Mouse (Mus musculus): Measurements from ENCODE around the gene Atxn7. TPM values are rescaled to one million over a fixed set of nuclear protein-coding genes. Genes with fewer than 3 reads are reported as not detected.
A peak's percentile ranks its signal among the peaks of the same experiment; 100 is the strongest.

Atxn7 gene
- polyA plus RNA-seq, 1 experiment from 2014 or later, result 4.5 TPM

DNA sequence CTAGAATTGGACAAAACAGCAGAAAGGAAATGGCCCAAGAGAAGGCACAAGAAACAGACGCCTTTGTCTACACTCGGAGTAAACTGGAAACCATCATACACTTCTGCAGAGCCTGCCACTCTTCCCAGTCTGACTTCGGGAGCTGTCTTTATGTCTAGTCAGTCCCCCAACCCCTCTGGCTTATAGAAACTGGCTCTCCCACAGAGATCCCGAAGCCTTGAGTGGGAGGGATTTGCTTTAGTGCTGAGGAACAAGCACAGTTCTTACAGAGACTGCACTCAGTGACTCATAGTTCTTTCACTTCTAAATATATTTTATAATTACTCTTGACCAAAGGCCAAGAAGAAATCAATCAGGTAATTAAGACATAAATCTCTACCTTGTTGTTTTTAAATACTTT lies 149.5 kb downstream of the Atxn7 start:
- H3K36me3 ChIP-seq (replicated peaks), result peaks cover 68% of the 10 kb centered on the region
- no peaks in the 10 kb centered on the region for H3K4me1 ChIP-seq
- WGBS, result 79% methylated on average over 4 of the region's 4 CpGs
- H3K9me3 ChIP-seq, result no peaks in the 10 kb centered on the region
- H3K4me3 ChIP-seq, result no peak overlapping the region
- no peak for DNase-seq (ENCODE audit: extremely low spot score, low spot score)
- no peak overlapping the region for H3K27ac ChIP-seq
- no peaks in the 10 kb centered on the region for H3K27me3 ChIP-seq (ENCODE audit: poor library complexity, severe bottlenecking)

DNA sequence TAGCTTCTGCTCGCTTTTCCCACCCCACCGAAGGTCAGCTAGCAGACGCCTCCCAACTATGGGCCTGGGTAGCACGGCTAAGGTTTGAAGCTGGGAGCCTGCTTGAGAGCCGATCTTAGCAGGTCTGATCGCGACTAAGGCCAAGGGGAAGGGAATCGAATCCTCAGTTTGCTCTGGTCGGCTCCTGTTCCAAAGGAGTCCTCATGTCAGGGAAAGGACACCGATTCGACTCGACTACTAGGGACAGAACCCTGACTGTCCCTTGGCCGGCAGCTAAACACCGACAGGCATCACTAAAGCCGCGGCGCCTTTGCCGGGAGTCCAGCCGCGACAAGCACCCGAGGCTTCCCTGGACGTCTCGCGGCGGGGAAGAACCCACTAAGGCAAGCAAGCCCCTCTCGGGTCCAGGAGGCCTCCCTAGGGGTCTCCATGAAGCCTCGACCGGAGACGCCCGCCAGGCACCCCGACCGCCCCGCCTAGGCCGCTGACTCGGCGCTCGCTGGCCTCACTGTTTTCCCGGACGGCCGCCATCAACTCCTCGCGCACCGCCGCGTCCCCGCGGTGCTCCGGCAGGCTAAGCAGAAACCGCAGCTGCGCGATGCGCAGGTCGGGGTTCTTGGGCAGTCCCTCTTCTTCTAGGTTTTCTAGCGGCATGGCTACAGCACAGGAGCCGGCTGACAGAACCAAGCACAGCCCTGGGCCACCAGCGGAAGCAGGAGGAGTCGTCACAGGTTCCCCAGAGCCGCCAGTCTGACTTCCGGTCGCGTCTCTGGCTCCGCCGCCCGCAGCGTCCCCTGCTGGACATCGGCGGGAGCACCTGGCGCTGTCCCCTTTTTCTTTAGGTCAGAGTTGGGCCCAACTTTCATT lies 159.2 kb downstream of the Atxn7 start, which contains the start of gene Psmd6:
Psmd6 (minus strand) TSS at position 755 of the 867 bp plus-strand sequence.
- Histone ChIP-seq H3K27me3 (ENCODE audit: poor library complexity, severe bottlenecking) (no peaks in the 10 kb centered on the region), H3K4me1 (peaks cover 10% of the 10 kb centered on the region), H3K9me3 (no peaks in the 10 kb centered on the region), H3K27ac (peak within 1 kb of the TSS; percentile 88), H3K4me3 (peak within 1 kb of the TSS; percentile 97), H3K36me3 (replicated peaks) (peaks cover 41% of the 10 kb centered on the region)
- 1% methylated on average over 68 of the region's 68 CpGs for WGBS
- DNase-seq (ENCODE audit: extremely low spot score, low spot score), result peak; percentile 89

Other genes starting within 250 kb of the Atxn7 start
- not detected in 2 replicates for gene Gm281, start 47.0 kb upstream of the Atxn7 start, polyA plus RNA-seq (2016; fragmentation: Nextera tagmentation; extraction: Ambion mirVana)
- gene Thoc7, start 412 bp downstream of the Atxn7 start, polyA plus RNA-seq (2016; fragmentation: Nextera tagmentation; extraction: Ambion mirVana), result 235 and 250 TPM in 2 replicates
- gene Psmd6, start 159.5 kb downstream of the Atxn7 start, polyA plus RNA-seq (2016; fragmentation: Nextera tagmentation; extraction: Ambion mirVana), result 294 and 295 TPM in 2 replicates
- not detected in 2 replicates for gene Olfr720, start 225.4 kb downstream of the Atxn7 start, polyA plus RNA-seq (2016; fragmentation: Nextera tagmentation; extraction: Ambion mirVana)

Data from forebrain, embryonic 10.5 days (tissue).